23 mouse cellular contexts compared by ENCODE assay signal in the genomic region with DNA sequence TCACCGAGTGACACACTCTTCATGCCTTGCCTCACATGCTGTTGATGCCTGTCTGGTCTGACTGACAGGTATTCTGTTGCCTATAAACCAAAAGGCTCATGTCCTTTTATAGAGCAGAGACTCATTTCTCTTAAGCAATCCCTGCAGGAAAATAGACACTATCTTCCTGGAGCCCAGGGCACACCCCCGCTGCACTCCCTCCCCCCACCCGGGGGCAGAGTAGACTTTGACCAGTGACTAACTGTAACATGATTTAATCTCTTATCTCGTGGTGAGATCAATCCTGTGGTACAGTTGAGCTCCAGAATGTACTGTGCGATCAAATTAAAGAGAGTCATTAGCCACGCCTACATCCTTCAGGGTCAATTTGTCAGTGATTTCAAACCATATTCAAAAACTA. TPM values are rescaled to one million over a fixed set of nuclear protein-coding genes. Genes with fewer than 3 reads are reported as not detected.
DNase-seq lines count a peak whose midpoint lies in the region; ATAC-seq lines count a peak whose summit lies in the region.
"Had no signal": no experiment of that assay in that cellular context is flagged by ENCODE, and none has a peak within 500 bp of the region (broad histone marks: within the 10 kb centered on the region; RNA-seq: fewer than 3 reads in every experiment).

No protein-coding gene starts in this region.

- H3K4me3 ChIP-seq in intestine, embryonic 15.5 days (replicated peaks): no peak overlapping the region
- H3K4me3 ChIP-seq in liver, embryonic 16.5 days (ENCODE audit: low read depth, low read length): no peak overlapping the region
- H3K4me3 ChIP-seq: embryonic facial prominence, embryonic 15.5 days; erythroblast, embryonic 14.5 days; forebrain, embryonic 10.5 days; forebrain, embryonic 15.5 days; heart, adult 2 months; heart, embryonic 15.5 days; hindbrain, embryonic 12.5 days had no signal

- H3K9me3 ChIP-seq in intestine, embryonic 15.5 days: no peaks in the 10 kb centered on the region
- H3K9me3 ChIP-seq in liver, embryonic 16.5 days (replicated peaks; ENCODE audit: control insufficient read depth, low read length): no peaks in the 10 kb centered on the region
- H3K9me3 ChIP-seq: embryonic facial prominence, embryonic 15.5 days; forebrain, embryonic 10.5 days; forebrain, embryonic 15.5 days; heart, embryonic 15.5 days; hindbrain, embryonic 12.5 days had no signal

- WGBS in intestine, embryonic 15.5 days: 69% methylated on average over 6 of the region's 6 CpGs
- 27% methylated on average over 6 of the region's 6 CpGs for WGBS in large intestine, adult 2 months
- 44% methylated on average over 6 of the region's 6 CpGs for WGBS in liver, embryonic 16.5 days (ENCODE audit: insufficient replicate concordance)

- no peak overlapping the region for H3K4me2 ChIP-seq in intestine, embryonic 15.5 days (replicated peaks)
- no peak overlapping the region for H3K4me2 ChIP-seq in liver, embryonic 16.5 days (ENCODE audit: low read depth, low read length)
- H3K4me2 ChIP-seq: embryonic facial prominence, embryonic 15.5 days; forebrain, embryonic 15.5 days; heart, embryonic 11.5 days; heart, embryonic 15.5 days; hindbrain, embryonic 12.5 days had no signal

- DNase-seq in testis, postnatal 14 days (ENCODE audit: low spot score): peak; percentile 11
- DNase-seq in testis, postnatal 10 days (ENCODE audit: low spot score): no peak
- DNase-seq in large intestine, adult 2 months (ENCODE audit: low read depth, low spot score): peak; percentile 77
- DNase-seq in thymus, postnatal 10 days (ENCODE audit: low spot score in 2 of 2): no peak
- DNase-seq in thymus, postnatal 25 days: no peak
- DNase-seq: adrenal gland, adult 2 months; cerebellum, adult 11 months; cerebellum, adult 8-10 months; cerebellum, postnatal 14 days; embryo, embryonic 11 days; gastrocnemius, postnatal 10 days; heart, adult 2 months had no signal

- H3K27me3 ChIP-seq in intestine, embryonic 15.5 days (replicated peaks): no peaks in the 10 kb centered on the region
- no peaks in the 10 kb centered on the region for H3K27me3 ChIP-seq in liver, embryonic 16.5 days (ENCODE audit: control insufficient read depth, insufficient read depth, low read depth, low read length)
- H3K27me3 ChIP-seq: embryonic facial prominence, embryonic 15.5 days; forebrain, embryonic 15.5 days; heart, embryonic 15.5 days; hindbrain, embryonic 12.5 days had no signal

- ATAC-seq in intestine, embryonic 15.5 days: peak; percentile 95
- peak; percentile 43 for ATAC-seq in liver, embryonic 16.5 days (ENCODE audit: low read depth)
- no peak for ATAC-seq in monocyte, adult 5-6 weeks (replicated peaks; ENCODE audit: insufficient number of reproducible peaks, low FRiP score, low TSS enrichment, poor library complexity, severe bottlenecking)
- ATAC-seq: forebrain, embryonic 15.5 days; hindbrain, postnatal 0 days had no signal

- no peak overlapping the region for H3K9ac ChIP-seq in intestine, embryonic 15.5 days
- H3K9ac ChIP-seq in liver, embryonic 16.5 days (ENCODE audit: low read depth, low read length): no peak overlapping the region
- H3K9ac ChIP-seq: embryonic facial prominence, embryonic 15.5 days; forebrain, embryonic 15.5 days; heart, embryonic 15.5 days; hindbrain, embryonic 12.5 days had no signal

- no peak overlapping the region for H3K27ac ChIP-seq in intestine, embryonic 15.5 days
- H3K27ac ChIP-seq in liver, embryonic 16.5 days (ENCODE audit: low read length): no peak overlapping the region
- H3K27ac ChIP-seq: embryonic facial prominence, embryonic 15.5 days; forebrain, embryonic 10.5 days; forebrain, embryonic 15.5 days; heart, adult 2 months; heart, embryonic 15.5 days; hindbrain, embryonic 12.5 days; hindbrain, postnatal 0 days had no signal

- no peaks in the 10 kb centered on the region for H3K4me1 ChIP-seq in intestine, embryonic 15.5 days (replicated peaks)
- no peaks in the 10 kb centered on the region for H3K4me1 ChIP-seq in liver, embryonic 16.5 days (ENCODE audit: control insufficient read depth, low read depth, low read length)
- H3K4me1 ChIP-seq: embryonic facial prominence, embryonic 15.5 days; forebrain, embryonic 10.5 days; heart, embryonic 15.5 days; hindbrain, embryonic 12.5 days had no signal

- H3K36me3 ChIP-seq in intestine, embryonic 15.5 days: no peaks in the 10 kb centered on the region
- no peaks in the 10 kb centered on the region for H3K36me3 ChIP-seq in liver, embryonic 16.5 days (ENCODE audit: control insufficient read depth, insufficient read depth)
- H3K36me3 ChIP-seq: embryonic facial prominence, embryonic 15.5 days; forebrain, embryonic 10.5 days; forebrain, embryonic 15.5 days; heart, embryonic 15.5 days; hindbrain, embryonic 12.5 days had no signal

RNA-seq across cellular contexts. Expression of a gene that starts 18.1 kb away (rescaled TPM):
- 2.7 and 3.0 TPM in 2 replicates for polyA plus RNA-seq in intestine, embryonic 15.5 days (2015; fragmentation: Nextera tagmentation; extraction: Ambion mirVana)
- polyA plus RNA-seq in large intestine, adult 2 months (2012; rRNA removed): 1.0 and 4.2 TPM in 2 replicates
- 0.54 and 0.59 TPM in 2 replicates for polyA plus RNA-seq in liver, embryonic 16.5 days (2015; fragmentation: Nextera tagmentation; extraction: Ambion mirVana)
- 0.29 TPM in 1 of 3 replicates, not detected in the others for total RNA-seq in monocyte, adult 5-6 weeks (2017)
- polyA plus RNA-seq: erythroblast, embryonic 14.5 days had no signal

Comparison
In these comparisons a context has a peak if more than half of its experiments do, and no peak if none do; other contexts are left out.
1. DNase-seq: peak in testis, postnatal 14 days (single experiment) and large intestine, adult 2 months (single experiment); none in testis, postnatal 10 days (single experiment), thymus, postnatal 10 days (0 of 2) and thymus, postnatal 25 days (single experiment).